Mouse (Mus musculus) c-Kit-positive CD71-positive TER-119-positive erythroid progenitor cells, embryonic 14.5 days (primary cell): ENCODE measurements around the gene Hcar2.

Source experiments
- DNase-seq: peaks from one replicate; pipeline ENCODE4 v3.0.0-alpha.2; 2013; ENCODE audit warnings: low spot score

The Hcar2 gene

DNA sequence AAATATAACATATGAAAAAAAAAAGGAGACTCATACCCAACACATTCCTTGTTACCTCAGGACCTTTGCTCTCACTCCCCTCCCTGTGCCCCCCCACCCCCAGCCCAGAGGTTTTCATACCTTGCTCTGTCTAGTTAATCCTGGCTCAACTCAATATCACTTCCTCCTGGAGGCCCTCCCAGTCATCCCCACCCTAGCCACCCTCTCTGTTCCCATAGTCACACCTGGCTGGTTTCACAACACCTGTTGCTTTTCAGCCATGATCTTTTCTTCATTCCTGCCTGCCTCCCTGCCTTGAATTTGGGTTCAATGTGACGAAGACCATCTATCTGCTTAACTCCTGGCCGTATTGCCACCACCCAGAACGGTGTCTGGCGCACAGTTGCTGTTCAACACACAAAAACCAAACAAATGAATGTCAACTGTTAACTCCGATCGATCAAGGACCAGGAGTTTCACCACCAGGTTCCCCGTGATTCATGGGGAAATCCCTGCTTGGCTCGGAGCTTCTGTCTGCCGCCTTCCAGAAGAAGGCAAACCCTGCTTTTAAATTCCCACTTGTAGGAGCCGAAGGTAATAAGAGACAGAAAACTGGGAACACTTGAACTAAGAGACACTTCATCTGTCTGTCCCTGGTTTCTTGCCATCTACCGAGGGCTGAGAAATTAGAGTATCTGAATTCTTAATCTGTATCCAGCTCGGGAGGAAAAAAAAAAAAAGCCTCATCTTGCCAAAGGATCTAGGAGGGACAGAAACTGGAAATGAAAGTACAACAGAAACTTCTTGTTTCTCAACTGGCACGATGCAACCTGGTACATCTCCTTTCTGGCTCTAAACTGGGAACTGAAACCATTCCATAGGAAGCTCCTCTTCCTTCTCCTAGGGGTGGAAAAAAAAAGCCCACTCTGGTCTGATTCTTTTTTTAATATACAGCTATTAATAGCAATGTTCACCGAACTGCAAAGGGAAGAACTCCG, 2.6 kb downstream of the Hcar2 start:
- no peak for DNase-seq

- no peak for DNase-seq
These were observed 6.5 kb downstream of the Hcar2 start for GRCm38 (mm10) chr5:123858798-123859197.

DNA sequence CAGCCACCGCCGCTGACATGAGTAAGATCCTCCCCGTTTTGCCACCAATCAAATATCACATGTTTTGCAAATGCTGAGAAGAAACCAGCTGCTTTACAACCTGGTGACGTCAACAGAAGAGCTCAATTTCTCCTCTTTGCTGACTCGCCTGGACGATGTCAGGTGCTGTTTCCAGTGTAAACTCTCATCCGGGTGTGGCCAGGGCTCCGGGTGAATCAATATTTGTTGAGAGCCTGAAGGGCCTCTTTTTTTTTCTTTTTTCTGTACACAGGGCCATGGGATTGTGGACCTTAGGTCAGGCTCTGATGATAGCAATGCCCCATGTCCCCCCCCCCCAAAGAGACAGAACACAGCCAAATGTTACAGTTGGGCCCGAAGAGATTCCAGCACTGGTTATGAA, 10.8 kb downstream of the Hcar2 start:
- DNase-seq = no peak

DNA sequence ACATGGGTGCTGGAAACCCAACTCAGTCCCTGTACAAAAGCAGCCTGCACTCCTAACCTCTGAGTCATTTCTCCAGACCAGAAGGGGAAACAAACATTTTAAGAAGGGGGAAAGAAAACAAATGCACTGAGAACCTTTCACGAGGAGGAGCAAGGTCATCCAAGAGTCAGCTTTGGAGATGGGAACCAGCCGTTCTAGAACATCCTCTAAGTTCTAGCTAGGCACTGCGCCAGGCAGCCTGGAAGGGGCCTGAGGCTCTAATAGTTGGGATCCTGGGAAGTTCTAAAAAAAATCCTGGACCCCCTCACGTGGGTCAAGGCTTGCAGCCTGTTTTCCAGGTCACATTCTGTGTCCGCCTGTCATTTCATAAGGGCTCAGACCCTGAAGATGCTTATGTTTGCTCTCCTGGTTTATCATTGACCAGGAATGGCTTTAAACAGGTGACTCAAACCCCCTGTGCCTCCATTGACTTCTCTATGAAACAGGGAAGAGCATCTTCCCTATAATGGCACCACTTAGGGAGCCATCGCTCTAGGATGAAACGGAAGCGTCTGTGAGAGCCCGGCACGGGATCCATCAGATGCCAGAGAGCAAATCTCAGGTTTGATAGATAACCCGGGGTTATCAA, 11.3 kb downstream of the Hcar2 start:
- DNase-seq = no peak

GRCm38 (mm10) chr5:123851398-123851797, 13.9 kb downstream of the Hcar2 start:
- DNase-seq = no peak

GRCm38 (mm10) chr5:123844316-123844715, 21.0 kb downstream of the Hcar2 start:
- DNase-seq = no peak

DNA sequence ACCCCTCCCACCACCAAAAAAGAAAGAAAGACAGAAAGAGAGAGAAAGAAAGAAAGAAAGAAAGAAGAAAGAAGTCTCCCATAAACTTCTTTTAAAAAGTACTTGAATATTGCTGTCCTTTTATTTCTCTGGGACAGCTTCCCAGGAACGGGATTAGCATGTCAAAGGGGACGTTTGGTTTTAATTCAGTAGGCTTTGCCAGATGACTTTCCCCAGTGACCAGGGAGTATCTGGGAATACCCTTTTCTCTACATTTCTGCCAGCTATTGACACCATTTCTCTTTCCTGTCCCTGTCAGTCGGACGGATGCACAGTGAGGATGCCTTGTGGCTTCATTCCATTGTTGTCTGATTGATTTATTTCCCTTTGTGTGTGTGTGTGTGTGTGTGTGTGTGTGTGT, 21.5 kb downstream of the Hcar2 start:
- no peak for DNase-seq

DNA sequence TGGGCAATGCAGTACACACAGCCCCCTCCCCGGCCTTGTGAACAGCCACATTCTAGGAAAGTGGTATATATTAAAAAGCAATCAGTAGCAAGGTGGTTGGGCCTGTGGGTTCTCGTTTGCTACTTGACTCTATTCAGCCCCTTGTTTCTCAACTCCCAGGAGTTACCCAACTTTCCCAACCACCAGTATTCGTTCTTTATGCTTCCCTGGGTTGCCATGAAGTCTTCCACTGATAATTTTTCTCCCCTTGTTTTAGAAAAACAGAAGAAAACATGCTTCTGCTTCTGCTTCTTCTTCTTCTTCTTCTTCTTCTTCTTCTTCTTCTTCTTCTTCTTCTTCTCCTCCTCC, 22.4 kb downstream of the Hcar2 start:
- DNase-seq = no peak

- no peak for DNase-seq
These were observed 22.9 kb downstream of the Hcar2 start for GRCm38 (mm10) chr5:123842221-123842934.

- no peak for DNase-seq
These were observed 27.9 kb downstream of the Hcar2 start for GRCm38 (mm10) chr5:123837371-123837770.

DNA sequence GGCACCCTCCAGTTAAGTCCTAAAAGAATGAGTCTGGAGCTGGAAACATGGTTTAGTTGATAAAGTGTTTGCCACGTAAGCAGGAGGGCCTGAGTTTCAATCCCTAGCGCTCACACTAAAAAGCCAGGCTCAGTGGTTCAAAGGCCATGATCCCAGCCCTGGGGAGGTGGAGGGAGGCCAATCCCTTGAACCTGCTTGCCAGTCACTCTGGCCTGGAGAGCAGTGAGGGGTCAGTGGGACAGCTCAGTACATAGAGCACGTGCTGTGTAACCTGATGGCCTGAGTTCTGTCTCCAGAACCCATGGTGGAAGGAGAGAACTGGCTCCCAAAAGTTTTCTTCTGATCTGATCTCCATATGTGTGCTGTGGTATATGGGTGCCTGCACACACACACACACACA, 30.5 kb downstream of the Hcar2 start:
- no peak for DNase-seq

- DNase-seq = no peak
These were observed 33.0 kb downstream of the Hcar2 start for GRCm38 (mm10) chr5:123832309-123832708.

- DNase-seq = no peak
These were observed 37.6 kb downstream of the Hcar2 start for GRCm38 (mm10) chr5:123827659-123828091.

DNA sequence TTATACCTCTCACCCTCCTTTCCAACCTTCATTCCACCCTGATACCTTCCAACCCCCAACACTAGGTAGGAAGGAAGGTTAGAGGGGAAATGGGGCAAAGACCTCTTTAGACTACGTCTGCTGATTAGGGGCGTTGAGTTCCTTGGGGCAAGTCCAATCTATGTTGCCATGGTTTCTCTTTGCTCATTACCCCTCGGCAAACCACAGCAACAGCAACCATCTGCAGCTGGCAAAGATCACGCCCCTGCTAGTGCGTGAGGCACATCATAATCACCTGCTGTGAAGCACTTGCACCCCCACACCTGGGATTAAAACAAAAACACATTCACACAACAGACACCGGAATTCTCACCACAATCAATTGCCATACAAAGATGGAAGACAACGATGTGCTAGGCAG, 42.6 kb downstream of the Hcar2 start:
- no peak for DNase-seq

DNA sequence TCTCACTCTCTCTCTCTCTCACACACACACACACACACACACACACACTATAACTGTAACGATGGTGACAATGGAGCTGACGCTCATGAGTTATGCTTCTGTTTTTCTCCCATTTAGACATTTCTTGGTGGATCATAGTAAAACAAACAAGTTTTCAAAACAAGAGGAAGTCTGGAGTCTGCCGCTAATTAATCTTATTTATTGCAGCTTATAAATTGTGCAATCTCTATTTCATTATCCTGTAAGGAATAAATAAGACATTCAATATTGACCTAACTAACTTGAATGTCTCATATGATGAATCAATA, 44.1 kb downstream of the Hcar2 start:
- DNase-seq = no peak

DNA sequence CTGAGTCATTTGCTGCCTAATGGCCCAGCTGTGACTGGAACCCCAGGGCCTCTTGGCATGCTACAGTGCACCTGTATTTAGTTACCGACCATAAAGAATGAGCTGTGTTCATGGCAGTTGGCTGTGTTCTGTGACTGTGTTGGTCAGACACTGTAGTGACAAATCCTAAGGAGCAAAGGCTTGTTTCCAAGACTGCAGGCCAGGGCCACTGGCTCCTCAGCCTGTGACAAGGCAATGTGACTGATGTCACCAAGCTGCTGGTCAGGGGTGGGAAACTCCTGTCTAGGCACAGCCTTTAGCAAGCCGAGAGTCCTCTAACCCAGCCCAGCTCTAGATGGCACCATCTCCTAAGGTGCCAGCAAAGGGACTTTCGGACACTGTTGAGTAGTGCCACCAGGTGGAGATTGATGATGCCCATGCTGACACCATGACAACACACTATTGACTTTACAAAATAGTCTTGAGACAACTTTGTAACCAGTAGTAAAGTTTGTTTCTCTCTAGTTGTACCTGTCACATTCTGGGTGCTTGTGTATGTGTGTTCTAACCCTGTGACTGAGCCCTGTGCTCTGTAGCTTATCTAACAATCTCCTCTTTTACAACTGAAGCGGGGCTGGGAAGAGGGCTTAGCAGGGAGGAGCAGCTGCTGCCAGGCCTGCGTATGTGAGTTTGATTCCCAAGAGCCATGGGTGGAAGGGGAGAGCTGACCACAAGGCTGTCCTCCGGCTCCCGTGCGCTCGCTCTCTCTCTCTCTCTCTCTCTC, 44.6 kb downstream of the Hcar2 start:
- DNase-seq = no peak

DNA sequence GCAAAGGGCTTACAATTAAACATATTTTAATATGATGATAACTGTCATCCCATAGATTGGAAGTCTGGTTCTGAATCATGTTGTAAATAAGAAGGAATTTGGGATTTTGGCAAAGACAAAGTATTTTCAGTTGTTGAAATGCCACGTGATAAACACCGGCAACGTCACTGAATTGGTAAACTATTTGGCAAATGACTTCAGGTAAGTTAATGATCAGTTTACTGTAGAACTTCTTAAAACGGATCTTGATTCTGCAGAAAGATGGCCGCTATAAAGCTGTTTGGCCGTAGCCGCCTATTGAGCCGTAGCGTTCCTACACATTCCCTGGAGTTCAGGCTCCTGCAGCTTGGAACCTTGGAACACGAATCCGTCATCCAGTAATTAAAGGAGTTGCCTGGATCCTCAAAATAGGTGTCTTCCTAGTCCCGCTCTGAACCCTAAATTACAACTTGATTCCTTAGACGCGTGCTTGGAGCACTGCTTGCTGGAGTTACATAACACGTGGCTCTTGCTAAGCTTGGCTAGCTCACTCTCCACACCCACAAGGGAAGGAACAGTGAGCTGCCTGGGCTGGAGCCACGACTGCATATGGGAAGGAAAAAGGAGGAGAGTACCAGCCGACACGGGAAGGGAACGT, 46.2 kb downstream of the Hcar2 start:
- no peak for DNase-seq

DNA sequence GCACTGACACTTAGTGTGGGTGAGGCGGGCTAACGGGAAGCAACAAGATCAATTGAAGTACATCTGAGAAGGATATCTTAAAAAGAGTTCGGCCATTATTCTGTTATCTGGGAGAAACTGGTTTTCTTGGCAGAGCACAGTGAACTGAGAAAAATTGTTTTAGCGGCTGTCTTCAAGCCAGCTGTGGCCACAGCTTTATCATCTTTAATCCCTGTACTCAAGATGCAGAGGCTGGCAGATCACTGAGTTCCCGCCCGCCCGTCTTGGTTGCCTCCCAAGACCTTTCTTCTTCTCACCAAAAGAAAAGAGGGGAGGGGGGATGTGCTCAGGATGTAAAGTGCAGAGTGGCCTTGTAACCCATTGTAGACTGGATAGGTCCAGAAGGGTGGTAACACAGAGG, 48.4 kb downstream of the Hcar2 start:
- DNase-seq = no peak
